Mouse (Mus musculus) intestine, embryonic 15.5 days (tissue): ENCODE results near the gene 1810046K07Rik. TPM values are rescaled to one million over a fixed set of nuclear protein-coding genes. Genes with fewer than 3 reads are reported as not detected.
A peak's percentile ranks its signal among the peaks of the same experiment; 100 is the strongest.

Source experiments
- ATAC-seq: fragments of 200-750 bp; cut with Nextera tagmentation; 2 replicates; pipeline ENCODE4 v1.8.0; 2017; ENCODE audit warnings: moderate TSS enrichment, moderate library complexity
- H3K27ac ChIP-seq: fragments of 300-500 bp; sonication (generic); 2 replicates; pipeline ENCODE4 v1.5.1; 2015; ENCODE audit warnings: mild to moderate bottlenecking, inconsistent platforms
- H3K27me3 ChIP-seq: fragments of 300-500 bp; sonication (generic); replicated peaks from 2 replicates; pipeline ENCODE4 v1.6.1; 2015; ENCODE audit warnings: inconsistent platforms
- H3K36me3 ChIP-seq: fragments of 300-500 bp; sonication (generic); 2 replicates; pipeline ENCODE4 v1.6.1; 2015; ENCODE audit warnings: inconsistent platforms
- H3K4me1 ChIP-seq: fragments of 300-500 bp; sonication (generic); replicated peaks from 2 replicates; pipeline ENCODE4 v1.6.1; 2015; ENCODE audit warnings: inconsistent platforms
- H3K4me2 ChIP-seq: fragments of 300-500 bp; sonication (generic); replicated peaks from 2 replicates; pipeline ENCODE4 v1.6.1; 2015; ENCODE audit warnings: mild to moderate bottlenecking, inconsistent platforms
- H3K4me3 ChIP-seq: fragments of 300-500 bp; sonication (generic); replicated peaks from 2 replicates; pipeline ENCODE4 v1.5.1; 2015; ENCODE audit warnings: inconsistent platforms
- H3K9ac ChIP-seq: fragments of 300-500 bp; sonication (generic); 2 replicates; pipeline ENCODE4 v1.6.1; 2015; ENCODE audit warnings: inconsistent platforms
- H3K9me3 ChIP-seq: fragments of 300-500 bp; sonication (generic); 2 replicates; pipeline ENCODE4 v1.6.1; 2016; ENCODE audit warnings: inconsistent platforms
- WGBS: fragments of 180-500 bp; shearing (Covaris S2); methylation state at CpG from one replicate; pipeline ENCODE4 v1.1.7; 2015; 5-methylcytosine and 5-hydroxymethylcytosine counted together
- polyA plus RNA-seq: library from polyadenylated mRNA; unstranded; fragments of >200 nt; fragmentation: Nextera tagmentation; extraction: Ambion mirVana; gene quantifications from 2 replicates; pipeline ENCODE4 v1.2.1, GENCODE M21; 2015

Gene 1810046K07Rik
- polyA plus RNA-seq, 1 experiment from 2014 or later = not detected

GRCm38 (mm10) chr9:51324406-51325065 is 4.2 kb downstream of the 1810046K07Rik start:
- H3K36me3 ChIP-seq = no peaks in the 10 kb centered on the region
- no peak for ATAC-seq
- no peak overlapping the region for H3K4me2 ChIP-seq
- no peaks in the 10 kb centered on the region for H3K9me3 ChIP-seq
- no peak overlapping the region for H3K4me3 ChIP-seq
- H3K27me3 ChIP-seq = no peaks in the 10 kb centered on the region
- 76% methylated on average over 7 of the region's 7 CpGs for WGBS
- no peaks in the 10 kb centered on the region for H3K4me1 ChIP-seq
- H3K9ac ChIP-seq = no peak overlapping the region
- no peak overlapping the region for H3K27ac ChIP-seq

DNA sequence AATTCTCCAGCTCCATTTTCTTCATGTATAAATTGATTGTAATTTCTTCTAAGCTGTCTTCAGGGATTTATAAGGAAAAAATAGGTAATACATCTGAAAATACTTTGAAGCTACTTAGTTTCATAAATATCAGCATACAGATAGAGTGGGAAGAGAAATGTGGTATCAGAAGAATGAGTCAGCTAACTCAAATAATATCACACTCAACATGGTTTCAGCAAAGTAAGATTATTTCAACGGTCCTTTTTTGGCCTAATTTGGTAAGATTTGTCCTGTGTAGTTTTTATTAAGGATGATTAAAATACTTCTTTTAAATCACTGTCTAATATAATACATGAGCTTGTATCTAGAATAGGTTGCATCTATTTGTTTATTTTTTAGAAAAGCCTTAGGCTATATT is 8.6 kb downstream of the 1810046K07Rik start:
- ATAC-seq = no peak
- Histone ChIP-seq H3K9me3 (no peaks in the 10 kb centered on the region), H3K4me1 (no peaks in the 10 kb centered on the region), H3K27ac (no peak overlapping the region), H3K27me3 (no peaks in the 10 kb centered on the region), H3K36me3 (no peaks in the 10 kb centered on the region), H3K9ac (no peak overlapping the region), H3K4me2 (no peak overlapping the region), H3K4me3 (no peak overlapping the region)
- WGBS = 78% methylated on average over 1 of the region's 1 CpGs

DNA sequence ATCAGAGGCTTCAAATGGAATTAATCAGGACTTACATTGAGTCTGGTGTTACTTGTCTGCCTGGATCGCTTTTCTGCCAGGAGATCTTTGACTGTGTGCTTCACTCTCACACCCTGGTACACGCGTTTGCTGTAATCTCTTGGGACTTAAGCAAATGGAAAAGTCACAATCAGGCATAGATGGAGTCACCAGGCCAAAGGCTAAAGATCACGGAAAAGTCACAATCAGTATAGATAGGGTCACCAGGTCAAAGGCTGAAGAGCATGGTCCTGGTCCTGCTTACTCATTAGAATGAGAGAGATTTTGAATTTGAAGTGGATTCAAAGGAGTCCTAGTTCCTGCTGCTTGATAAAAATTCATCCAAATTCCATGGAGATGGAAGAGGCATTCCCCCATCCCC is 10.5 kb downstream of the 1810046K07Rik start:
- Histone ChIP-seq H3K36me3 (no peaks in the 10 kb centered on the region), H3K4me2 (no peak overlapping the region), H3K4me1 (no peaks in the 10 kb centered on the region), H3K27me3 (no peaks in the 10 kb centered on the region), H3K9ac (no peak overlapping the region), H3K4me3 (no peak overlapping the region), H3K9me3 (no peaks in the 10 kb centered on the region), H3K27ac (no peak overlapping the region)
- no peak for ATAC-seq
- WGBS = 71% methylated on average over 4 of the region's 4 CpGs

- WGBS = 92% methylated on average over 4 of the region's 4 CpGs
- no peaks in the 10 kb centered on the region for H3K27me3 ChIP-seq
- H3K4me2 ChIP-seq = no peak overlapping the region
- no peak overlapping the region for H3K4me3 ChIP-seq
- no peaks in the 10 kb centered on the region for H3K36me3 ChIP-seq
- H3K9ac ChIP-seq = no peak overlapping the region
- H3K27ac ChIP-seq = no peak overlapping the region
- H3K9me3 ChIP-seq = no peaks in the 10 kb centered on the region
- no peak for ATAC-seq
- H3K4me1 ChIP-seq = peaks cover 3% of the 10 kb centered on the region; the same call in 1 of the 2 replicates
Measured at GRCm38 (mm10) chr9:51317322-51317721, 11.4 kb downstream of the 1810046K07Rik start.

DNA sequence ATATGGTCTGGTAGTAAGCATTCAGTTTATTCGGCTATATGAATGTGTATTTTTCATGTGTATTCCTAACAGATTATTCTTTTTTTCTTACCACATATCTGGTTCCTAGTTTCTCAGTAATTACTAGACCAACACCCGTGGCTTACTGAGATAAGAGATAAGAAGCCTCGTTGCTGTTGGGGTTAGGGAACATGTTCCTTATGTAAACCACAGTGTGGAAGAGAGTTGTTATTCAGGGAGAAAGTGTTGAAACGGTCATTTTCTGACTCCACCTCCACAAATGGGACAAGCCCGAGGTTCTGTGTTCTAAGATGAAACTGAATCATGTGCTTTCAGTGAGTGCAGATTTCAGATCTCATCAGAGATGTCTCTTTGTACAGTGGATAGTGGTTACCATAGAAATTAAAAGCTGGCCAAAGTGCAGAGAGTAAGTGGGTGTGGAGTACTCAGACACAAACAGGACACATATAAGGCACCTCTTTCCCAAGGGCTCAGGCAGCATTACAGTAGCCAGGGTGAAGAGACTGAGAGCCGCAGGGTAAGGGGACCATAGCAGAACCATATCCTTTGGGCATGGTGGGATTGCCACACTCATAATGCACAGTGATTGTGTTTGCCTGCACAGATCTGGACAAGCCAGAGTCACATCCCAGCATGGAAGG is 13.2 kb downstream of the 1810046K07Rik start:
- Histone ChIP-seq H3K36me3 (no peaks in the 10 kb centered on the region), H3K4me1 (peaks cover 3% of the 10 kb centered on the region; the same call in 1 of the 2 replicates), H3K9ac (no peak overlapping the region), H3K4me3 (no peak overlapping the region), H3K27ac (no peak overlapping the region), H3K4me2 (no peak overlapping the region), H3K9me3 (no peaks in the 10 kb centered on the region), H3K27me3 (no peaks in the 10 kb centered on the region)
- ATAC-seq = peak; percentile 50
- 49% methylated on average over 6 of the region's 6 CpGs for WGBS

DNA sequence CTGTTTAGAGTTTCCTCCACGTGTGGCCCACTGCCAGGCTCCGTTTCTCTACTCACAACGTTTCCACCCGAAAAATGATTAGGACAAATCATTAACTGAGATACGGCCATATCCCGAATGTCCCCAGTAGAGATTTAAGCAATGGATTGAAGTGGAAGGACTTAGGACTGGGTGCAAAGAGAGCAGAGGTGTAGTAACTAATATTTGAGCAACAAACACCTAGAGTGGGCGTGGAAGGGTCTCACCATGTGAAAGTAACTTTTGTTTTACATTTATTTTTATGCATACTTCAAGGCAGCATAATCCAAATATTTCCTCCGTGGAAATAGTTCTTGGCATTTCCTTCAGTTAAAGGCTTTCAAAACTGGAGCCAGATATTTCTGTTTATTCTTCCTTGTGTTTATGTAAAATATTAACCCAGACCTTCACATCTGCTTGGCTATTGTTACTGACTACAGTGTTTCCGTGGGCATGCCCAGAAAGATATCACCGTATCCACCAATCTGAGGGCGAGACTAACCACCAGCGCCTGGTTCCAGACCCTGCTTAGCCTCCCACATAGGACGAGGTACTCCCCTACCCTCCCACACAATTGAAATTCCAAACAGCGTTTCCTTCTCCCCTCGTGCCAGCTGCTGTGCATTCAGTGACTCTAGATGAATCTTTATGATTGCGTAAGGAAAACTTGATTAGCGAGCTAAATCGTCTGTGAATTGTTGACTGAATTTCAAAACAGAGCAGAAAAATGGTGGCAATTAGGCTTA is 16.0 kb downstream of the 1810046K07Rik start:
- Histone ChIP-seq H3K4me2 (peak overlapping the region; percentile 48), H3K9me3 (no peaks in the 10 kb centered on the region), H3K9ac (no peak overlapping the region), H3K27me3 (no peaks in the 10 kb centered on the region), H3K4me1 (peaks cover 3% of the 10 kb centered on the region; the same call in 1 of the 2 replicates), H3K36me3 (no peaks in the 10 kb centered on the region), H3K27ac (peak overlapping the region; percentile 40; the same call in 1 of the 2 replicates), H3K4me3 (no peak overlapping the region)
- 34% methylated on average over 18 of the region's 18 CpGs for WGBS
- peak; percentile 85 for ATAC-seq

DNA sequence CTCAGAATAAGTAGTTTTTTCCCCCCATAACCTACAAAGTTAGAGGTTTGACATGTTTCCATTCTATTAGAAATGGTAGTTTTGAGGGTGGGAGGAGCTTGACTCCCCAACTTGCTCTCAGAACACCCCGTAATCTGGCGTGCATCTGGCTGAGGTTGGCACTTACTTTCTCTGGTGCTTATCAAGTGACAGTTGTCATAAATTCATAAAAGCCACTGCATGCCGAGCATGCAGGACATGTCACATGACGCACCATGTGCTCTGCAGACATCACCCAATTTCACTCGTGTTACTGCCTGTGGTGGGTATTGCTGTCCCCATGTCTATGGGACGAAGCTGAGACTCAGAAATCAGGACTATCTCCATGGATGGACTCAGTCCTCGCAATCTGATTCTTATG is 18.2 kb downstream of the 1810046K07Rik start:
- H3K4me3 ChIP-seq = no peak overlapping the region
- 66% methylated on average over 7 of the region's 7 CpGs for WGBS
- ATAC-seq = no peak

DNA sequence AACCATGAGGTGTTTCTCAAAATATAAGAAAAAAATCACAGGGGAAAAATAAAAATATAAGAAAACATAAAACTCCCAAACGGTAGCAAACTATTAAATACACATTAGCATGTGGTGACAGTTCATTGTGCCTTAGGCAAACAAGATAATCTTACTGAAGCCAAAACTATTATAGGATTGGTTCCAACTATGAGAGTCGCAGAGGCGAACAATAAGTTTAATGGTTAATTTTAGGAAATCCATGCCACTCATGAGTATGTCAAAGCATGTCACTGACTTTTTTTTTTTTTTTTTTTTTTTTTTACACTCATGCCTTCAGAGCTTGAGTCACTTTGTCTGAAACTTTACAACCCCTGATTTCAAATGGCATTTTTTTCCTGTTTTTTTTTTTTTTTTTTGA is 22.4 kb downstream of the 1810046K07Rik start:
- H3K27ac ChIP-seq = no peak overlapping the region
- H3K36me3 ChIP-seq = no peaks in the 10 kb centered on the region
- no peak overlapping the region for H3K9ac ChIP-seq
- no peaks in the 10 kb centered on the region for H3K4me1 ChIP-seq
- no peaks in the 10 kb centered on the region for H3K9me3 ChIP-seq
- no peaks in the 10 kb centered on the region for H3K27me3 ChIP-seq
- H3K4me3 ChIP-seq = no peak overlapping the region
- no peak overlapping the region for H3K4me2 ChIP-seq
- 90% methylated on average over 3 of the region's 3 CpGs for WGBS
- ATAC-seq = no peak

More for the DNA sequence above, 18.2 kb downstream of the 1810046K07Rik start:
- Histone ChIP-seq H3K9ac (no peak overlapping the region), H3K4me1 (peaks cover 3% of the 10 kb centered on the region; the same call in 1 of the 2 replicates), H3K27ac (no peak overlapping the region), H3K9me3 (no peaks in the 10 kb centered on the region), H3K27me3 (no peaks in the 10 kb centered on the region), H3K4me2 (no peak overlapping the region), H3K36me3 (no peaks in the 10 kb centered on the region)

DNA sequence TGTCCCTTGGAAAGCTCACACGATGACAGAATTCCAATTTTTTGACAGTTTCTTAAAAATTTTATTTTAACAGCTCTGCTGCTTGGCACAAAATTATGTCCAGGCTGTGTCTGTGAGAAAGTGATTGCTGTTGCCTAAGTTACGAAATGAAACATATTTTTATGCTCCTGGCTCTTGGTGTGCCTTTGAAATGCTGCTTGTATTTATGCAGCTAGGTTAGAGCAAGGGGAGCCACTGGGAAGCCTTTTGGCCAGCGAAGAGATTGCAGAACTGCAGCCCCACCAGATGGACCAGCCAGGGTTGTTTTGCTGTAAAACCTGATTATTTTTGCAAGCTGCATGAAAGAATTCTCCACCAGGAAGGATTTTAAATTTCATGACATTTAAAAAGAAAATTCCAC is 23.6 kb downstream of the 1810046K07Rik start:
- no peak for ATAC-seq
- no peaks in the 10 kb centered on the region for H3K9me3 ChIP-seq
- no peak overlapping the region for H3K4me2 ChIP-seq
- 79% methylated on average over 3 of the region's 3 CpGs for WGBS
- H3K36me3 ChIP-seq = no peaks in the 10 kb centered on the region
- H3K4me3 ChIP-seq = no peak overlapping the region
- no peaks in the 10 kb centered on the region for H3K27me3 ChIP-seq
- H3K27ac ChIP-seq = no peak overlapping the region
- no peaks in the 10 kb centered on the region for H3K4me1 ChIP-seq
- H3K9ac ChIP-seq = no peak overlapping the region

GRCm38 (mm10) chr9:51303980-51304379 is 24.7 kb downstream of the 1810046K07Rik start:
- Histone ChIP-seq H3K27ac (no peak overlapping the region), H3K9ac (no peak overlapping the region), H3K4me2 (no peak overlapping the region), H3K9me3 (no peaks in the 10 kb centered on the region), H3K36me3 (no peaks in the 10 kb centered on the region), H3K27me3 (no peaks in the 10 kb centered on the region), H3K4me3 (no peak overlapping the region), H3K4me1 (no peaks in the 10 kb centered on the region)
- ATAC-seq = no peak
- WGBS = 67% methylated on average over 5 of the region's 5 CpGs

- Histone ChIP-seq H3K4me2 (no peak overlapping the region), H3K4me3 (no peak overlapping the region), H3K27me3 (no peaks in the 10 kb centered on the region), H3K36me3 (no peaks in the 10 kb centered on the region), H3K9me3 (no peaks in the 10 kb centered on the region), H3K4me1 (no peaks in the 10 kb centered on the region), H3K9ac (no peak overlapping the region), H3K27ac (no peak overlapping the region)
- no peak for ATAC-seq
- 67% methylated on average over 8 of the region's 8 CpGs for WGBS
Measured at GRCm38 (mm10) chr9:51293541-51293940, 35.2 kb downstream of the 1810046K07Rik start.

DNA sequence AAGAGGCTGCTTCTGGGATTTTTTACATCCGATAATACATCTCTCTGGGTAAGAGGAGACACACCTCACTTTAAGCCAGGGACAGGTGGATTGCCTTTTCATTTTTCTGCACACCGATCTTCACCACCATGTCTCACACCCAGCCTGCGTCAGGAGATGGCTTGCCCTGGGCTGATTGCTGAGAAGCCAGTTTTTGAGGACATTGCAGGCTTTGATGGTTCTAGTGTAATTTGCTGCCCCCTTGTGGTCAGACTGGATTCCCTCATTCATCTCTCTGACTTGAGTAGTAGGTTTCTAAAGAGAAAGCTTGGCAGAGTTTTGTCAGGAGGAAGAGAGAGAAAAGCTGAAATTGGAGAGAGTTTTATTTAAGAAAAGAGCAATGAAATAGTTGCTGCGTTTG is 36.0 kb downstream of the 1810046K07Rik start:
- Histone ChIP-seq H3K36me3 (no peaks in the 10 kb centered on the region), H3K4me2 (no peak overlapping the region), H3K9me3 (no peaks in the 10 kb centered on the region), H3K27me3 (no peaks in the 10 kb centered on the region), H3K27ac (no peak overlapping the region), H3K9ac (no peak overlapping the region), H3K4me1 (no peaks in the 10 kb centered on the region), H3K4me3 (no peak overlapping the region)
- WGBS = 33% methylated on average over 4 of the region's 4 CpGs
- peak; percentile 73; the same call in 1 of the 2 replicates for ATAC-seq
